Mouse (Mus musculus) adrenal gland, postnatal 25 days (tissue): ENCODE measurements around the gene Znrf2. TPM values are rescaled to one million over a fixed set of nuclear protein-coding genes. Genes with fewer than 3 reads are reported as not detected.
"Not testable (repeated sequence)": the region's sequence is repeated elsewhere in the genome, so short reads cannot be mapped to it uniquely, and the experiment has no call there.

ENCODE experiments used
- DNase-seq: peaks from one replicate; pipeline ENCODE4 v3.0.0; 2021; ENCODE audit warnings: mixed read lengths
- total RNA-seq: library from RNA; stranded (reverse); gene quantifications from 2 replicates; pipeline ENCODE4 v1.2.3, GENCODE M21; 2021

Gene Znrf2
- total RNA-seq, 1 experiment from 2014 or later, result 46.1 TPM

DNA sequence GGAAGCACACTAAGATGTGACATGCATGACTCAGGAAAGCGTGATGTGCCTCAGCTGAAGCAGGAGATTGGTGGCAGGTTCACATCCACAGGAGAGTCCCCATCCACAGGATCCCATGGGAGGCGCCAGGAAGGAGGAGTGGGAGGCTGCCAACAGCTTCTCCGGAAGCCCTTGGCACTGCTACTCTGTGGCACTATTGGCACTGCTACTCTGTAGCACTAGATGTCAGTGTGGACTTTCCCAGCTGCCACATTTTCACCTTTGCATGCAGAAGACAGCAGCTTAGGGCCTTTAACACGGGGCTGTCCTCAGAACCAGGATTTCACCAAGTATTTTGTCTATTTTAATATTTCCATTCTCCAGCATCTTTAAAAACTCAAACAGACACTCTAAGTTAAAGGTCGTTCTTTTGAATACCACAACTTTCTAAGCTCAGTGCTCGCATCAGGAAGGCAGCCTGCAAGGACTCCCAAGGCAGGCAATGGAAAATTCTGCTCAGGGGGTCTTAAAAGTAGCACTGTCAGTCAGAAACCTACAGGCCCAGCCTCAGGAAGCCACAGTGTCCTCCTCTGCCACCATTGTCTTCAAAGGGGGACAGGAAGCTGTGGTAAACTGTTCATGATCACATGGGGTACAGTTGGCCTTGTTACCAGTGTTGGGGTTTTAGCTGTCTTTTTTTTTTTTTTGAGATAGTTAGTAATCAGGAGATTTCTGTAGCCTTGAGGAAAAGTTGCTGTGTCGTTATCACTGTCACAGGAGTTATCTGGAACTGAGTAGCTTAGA lies 7.0 kb upstream of the Znrf2 start:
- peak; percentile 55 for DNase-seq

DNA sequence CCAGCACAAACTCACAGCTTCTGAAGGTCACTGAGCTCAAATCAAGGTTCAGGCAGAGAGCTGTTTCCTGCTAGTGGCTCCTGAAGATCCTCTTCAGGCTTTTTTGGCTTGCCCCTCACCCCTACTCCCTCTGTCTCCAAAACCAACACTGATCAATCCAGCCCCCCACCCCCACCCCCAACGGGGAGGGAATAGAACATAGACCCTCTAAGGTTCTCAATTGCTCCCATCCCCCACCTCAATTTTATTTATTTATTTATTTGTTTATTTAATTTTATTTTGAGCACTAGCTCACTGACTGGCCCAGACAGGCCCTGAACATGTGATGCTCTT lies 6.4 kb upstream of the Znrf2 start:
- no peak for DNase-seq

DNA sequence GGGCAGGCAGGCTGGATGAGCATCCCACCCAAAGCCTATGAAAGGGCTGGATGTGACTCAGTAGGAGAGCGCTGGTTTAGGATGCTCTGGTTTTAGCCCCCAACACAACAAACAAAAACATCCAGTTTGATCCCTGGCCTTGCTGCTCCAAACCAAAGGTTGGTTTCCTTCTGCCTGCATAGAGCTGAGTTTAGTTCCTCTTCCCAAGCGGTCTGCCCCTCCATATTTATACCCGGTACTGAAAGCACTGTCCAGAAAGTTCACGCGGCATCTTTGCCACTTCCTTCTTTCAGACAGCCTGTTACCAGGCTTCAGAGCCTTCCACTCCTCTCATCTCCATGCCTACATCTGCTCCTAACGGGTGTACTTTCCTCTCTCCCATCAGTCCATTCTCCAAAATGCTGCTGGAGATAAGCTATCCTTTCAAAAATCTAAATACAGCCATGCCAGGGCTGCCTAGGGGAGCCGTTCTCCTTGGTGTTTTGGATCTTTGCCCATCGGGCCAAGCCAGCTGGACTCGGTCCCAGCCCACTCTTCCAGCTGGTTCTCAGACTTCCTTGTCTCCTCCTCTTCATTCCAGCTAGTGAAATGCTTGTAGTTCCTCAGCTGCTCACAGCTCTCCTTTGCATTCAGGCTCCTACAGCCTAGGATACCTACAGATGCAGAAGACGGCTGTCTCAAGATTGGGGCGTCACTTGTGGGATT lies 5.0 kb upstream of the Znrf2 start:
- DNase-seq, result peak; percentile 71

DNA sequence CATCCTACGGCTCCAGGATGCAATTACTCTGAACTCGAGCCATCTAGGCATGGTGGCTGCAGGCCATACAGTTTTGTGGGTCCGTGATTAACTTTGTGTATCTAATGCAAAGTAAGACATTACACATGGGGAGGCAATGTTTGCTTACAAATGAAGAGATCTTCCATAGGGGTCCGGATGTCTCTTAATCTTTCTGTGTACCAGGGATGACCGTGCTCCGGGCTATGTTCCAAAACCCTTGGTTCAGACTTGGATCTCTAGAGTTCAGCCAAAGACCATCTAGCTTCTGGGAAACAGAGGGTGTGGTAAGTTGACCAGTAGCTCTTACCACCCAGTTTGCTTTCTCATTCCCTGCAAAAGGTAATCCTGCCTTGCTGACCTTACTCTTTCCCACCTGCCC lies 4.4 kb upstream of the Znrf2 start:
- peak; percentile 21 for DNase-seq

DNA sequence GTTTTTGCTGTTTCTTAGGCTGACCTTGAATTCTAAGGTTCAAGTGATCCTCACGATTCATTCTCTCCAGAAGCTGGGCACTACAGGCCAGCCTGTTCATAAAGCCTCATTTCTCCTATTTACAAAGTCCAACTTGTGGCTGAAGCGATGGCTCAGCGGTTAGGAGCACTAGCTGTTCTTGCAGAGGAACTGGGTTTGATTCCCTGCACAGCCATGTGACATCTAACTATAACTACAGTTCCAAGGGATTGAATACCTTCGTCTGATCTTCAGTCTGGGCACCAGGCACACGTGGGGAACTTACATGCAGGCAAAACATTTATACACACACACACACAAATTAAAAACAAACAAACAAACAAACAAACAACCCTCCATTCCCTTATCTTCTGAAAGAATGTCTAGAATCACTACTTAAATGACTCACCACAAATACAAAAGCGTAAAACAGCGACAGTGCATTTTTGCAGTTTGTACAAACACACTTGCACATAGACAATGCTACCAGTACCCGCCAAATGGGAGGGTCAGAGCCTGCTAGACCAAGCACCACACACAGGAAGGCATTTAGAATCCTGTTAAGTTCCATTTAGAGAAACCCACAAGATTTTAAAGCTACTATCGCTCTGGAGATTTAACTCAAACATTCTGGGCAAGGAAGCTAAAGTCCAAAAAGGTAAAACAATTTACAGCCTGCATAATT lies 1.1 kb upstream of the Znrf2 start:
- DNase-seq, result no peak

DNA sequence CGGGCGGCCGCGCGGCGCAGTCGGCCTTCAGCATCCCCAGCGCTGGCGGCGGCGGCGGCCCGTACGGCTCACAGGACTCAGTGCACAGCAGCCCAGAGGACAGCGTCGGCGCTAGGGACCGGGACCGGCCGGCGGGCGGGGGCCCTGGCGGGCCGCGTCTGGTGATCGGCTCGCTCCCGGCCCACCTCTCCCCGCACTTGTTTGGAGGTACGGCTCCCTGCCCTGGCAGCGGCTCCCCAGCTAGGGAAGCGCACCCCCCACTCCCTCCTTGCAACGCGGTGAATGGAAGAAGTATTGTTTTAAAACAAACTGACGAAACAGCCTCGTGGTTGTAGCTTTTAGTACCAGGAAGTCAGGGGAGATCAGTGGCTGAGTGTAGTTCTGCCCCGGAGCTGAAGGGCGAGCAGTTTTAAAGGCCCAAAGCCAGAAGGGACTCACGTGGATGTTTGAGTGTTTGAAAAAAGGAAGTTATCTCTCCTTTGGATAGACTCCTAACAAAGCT lies 601 bp downstream of the Znrf2 start:
- peak; percentile 52 for DNase-seq

DNA sequence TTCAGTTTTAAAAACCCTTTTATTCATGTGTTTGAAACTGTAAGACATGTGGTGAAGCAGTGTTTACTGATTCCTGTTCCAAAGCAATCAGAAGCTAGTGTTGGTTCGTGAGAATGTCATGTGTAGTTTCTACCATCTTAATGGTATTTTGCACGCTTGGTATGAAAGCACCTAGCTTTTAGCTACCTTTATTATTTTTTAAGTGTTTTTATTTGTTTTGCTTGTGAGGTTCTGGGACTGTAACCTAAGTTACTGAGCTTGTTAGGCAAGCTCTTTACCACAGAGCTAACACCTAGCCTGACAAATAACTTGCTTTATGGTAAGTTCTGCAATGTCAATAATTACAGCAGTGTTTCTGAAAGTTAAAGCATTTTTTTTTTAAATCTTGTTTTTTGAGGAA lies 1.7 kb downstream of the Znrf2 start:
- DNase-seq, result no peak

DNA sequence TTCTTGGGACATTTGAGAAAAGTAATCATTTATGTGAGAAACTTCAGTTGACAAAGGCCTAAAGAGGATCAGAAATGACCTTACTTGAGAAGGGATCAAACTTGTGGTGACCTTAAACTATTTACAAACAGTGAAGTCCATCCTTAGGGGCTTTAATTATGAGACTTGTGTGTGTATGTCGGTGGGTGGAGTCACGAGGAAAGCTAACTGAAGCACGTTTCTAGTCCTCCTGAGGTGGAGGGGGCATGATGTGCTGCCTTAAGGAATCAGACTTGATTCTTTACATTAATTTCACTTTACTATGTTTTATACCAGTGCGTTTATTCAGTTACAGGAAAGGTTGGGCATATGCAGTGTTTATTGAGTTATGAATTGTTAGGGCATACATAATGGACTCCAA lies 2.6 kb downstream of the Znrf2 start:
- no peak for DNase-seq

DNA sequence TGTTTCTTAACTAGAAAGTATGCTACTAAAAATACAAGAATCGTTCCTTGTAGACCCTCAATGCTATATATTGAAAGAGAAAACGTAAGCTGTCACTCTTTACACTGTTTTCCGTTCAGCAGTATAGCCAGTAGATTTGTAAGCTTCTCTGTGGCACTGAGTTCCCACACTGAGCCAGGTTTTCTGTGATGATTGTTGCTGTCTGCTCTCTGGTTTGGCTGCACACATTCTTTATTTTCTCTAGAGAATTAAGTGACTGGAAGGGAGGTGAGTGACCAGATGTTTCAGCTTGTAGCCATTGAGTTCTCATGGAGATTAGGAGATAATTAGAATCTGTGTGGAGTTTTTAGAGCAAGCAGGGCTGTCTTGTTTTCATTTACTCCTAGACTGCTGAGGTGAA lies 3.0 kb downstream of the Znrf2 start:
- DNase-seq, result no peak

DNA sequence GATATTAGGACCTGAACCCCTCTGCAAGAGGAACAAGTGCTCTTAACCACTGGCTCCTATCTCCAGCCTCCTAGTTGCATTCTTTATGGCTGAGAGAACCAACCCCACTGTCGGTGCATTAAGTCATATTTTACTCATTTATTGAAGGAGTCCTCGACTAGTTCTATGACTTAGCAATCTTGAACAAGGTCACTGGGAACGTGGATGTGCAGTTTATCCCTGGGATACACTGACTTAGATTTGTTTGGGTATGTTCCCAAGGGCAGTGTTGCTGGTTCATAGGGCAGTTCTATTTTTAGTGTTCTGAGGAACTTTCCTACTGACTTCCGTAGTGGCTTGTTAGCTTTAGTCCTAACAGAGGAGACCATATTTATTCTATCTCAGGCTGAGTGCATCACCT lies 5.6 kb downstream of the Znrf2 start:
- no peak for DNase-seq

DNA sequence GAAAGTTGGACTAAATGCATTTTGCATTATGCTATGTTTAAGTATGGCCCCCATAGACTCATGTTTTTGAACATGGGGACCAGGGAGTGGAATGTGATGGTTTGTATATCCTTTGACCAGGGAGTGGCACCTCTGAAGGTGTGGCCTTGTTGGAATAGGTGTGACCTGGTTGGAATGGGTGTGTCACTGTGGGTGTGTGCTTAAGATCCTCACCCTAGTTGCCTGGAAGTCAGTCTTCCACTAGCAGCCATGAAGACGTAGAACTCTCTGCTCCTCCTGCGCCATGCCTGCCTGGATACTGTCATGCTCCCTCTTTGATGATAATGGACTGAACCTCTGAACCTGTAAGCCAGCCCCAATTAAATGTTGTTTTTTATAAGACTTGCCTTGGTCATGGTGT lies 7.8 kb downstream of the Znrf2 start:
- DNase-seq, result not testable (repeated sequence)

DNA sequence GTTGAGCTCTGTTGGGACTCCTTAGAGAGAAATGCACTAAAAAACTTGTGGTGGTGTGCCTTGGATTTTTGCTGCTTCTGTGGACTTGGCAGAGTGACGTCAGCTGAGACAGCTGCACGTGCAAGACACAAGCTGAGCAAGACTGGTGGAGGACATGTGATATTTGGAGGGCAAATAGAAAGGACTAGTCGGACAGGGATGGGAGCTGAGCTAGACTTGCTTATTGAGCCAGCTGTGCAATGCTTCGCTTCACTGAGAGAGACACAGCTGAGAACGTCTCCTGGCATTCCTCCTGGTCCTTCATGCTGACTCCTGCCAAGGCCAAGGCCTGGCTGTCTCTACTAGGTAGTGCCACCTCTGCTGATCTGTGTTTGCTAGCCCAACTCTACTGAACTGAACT lies 10.8 kb downstream of the Znrf2 start:
- no peak for DNase-seq

DNA sequence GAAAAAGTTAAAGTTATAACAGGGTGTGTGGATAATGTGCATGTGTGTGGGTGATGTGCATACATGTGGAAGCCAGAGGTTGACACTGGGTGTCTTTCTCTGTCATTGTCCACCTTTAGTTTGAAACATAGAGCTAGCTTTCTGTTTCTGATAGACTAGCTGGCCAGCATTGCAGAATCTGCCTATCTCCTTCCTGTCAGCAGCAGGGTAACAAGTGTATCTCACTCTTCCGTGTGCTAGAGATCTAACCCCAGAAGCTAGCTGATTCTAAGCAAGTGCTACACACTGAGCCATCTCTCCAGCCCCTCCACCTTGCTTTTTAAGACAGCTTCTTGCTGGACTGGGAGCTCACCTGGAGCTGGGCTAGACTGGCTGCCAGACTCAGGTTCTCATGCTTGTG lies 11.6 kb downstream of the Znrf2 start:
- DNase-seq, result no peak

DNA sequence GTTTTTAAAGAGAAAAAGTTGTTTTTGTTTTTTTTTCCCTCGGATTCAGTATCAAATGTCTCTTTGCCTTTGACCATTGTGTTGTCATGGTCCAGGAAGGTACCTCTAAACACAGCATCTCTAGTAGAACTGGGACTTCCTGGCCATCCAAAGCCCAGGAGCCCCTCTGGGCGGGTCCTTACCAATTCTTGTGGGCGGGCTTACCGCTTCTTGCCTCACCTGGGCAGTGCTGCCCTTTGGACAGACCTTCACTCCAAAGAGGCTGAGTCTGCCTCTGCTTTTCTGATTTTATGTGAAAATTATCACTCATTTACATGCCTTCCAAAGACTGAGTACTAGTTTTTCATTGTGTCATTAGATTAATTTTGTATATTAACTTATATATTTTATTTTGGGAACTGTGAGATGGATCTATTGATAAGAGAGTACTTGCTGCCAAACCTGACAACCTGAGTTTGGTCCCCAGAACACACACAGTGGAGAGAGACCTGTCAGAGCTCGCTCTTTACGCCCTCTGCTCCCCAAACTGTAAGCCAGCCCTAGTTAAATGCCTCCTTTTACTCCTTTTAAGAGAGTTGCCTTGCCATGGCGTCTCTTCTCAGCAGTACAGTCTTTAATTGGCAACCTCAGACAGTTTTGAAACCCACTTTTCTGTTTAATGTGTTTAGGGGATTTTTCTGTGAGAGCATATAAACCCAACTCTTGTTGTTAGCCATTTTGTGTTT lies 13.5 kb downstream of the Znrf2 start:
- DNase-seq, result no peak

DNA sequence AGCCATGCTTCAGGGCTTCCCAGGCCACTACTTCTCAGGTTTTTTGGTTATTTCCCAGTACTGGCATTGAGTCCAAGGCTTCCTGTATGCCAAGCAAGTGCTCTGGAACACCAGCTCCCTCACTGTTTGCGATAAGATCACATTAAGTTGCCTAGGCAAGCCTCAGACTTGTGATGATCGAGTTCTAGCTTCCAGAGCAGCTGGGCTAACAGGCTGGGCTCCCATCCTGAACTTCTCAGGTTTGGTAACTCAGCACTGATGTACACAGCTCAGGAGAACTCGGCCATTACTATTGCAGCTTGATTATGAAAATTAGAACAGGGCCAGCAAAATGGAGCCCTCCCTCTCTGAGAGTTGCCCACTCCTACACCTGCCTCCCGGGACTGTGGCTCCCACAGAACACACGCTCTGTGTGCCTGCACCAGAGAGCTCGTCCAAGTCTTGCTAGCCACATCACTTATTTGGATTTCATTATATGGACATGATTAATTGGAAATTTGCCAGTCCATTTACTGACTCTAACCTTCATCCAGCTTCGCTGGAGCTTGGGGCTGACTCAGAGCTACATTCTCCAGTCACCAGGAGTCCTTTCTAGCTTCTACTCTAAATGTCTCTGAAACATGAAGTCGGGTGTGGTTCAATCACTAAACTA lies 14.5 kb downstream of the Znrf2 start:
- no peak for DNase-seq

DNA sequence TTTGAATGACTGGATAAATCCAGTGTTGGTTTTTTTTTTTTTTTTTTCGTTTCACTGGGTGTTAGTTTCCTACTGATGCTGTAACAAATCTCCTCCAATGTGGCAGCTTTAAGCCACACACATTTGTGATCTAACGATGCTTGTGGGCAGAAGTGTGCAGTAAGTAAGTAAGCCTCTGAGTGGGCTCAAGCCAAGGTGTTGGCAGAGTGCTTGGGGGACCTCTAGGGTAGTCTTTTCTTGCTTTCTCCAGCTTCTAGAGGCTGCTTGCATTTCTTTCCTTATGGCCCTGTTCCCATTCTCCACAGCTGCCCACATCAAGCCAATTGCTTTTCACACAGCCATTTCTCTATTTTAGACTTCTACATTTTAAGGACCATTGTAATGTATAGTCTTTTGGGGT lies 16.7 kb downstream of the Znrf2 start:
- DNase-seq, result no peak

DNA sequence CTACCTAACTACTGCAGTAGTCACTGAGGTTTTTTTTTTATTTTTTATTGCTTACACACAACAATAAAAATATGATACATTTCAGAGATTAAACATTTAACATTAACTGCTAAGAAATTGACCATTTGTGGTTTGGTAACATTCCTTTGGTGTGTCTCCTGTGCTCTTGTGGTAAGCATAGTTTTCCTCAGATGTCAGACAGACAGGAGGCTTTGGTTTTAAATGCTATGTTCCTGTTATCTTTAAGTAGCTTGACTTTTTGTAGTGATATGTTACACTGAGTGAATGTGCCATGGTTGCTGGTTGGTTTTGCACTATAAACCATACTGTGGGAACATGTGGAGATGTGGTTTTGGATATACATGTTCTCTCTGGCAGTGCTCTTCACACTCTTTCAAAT lies 19.9 kb downstream of the Znrf2 start:
- DNase-seq, result no peak

DNA sequence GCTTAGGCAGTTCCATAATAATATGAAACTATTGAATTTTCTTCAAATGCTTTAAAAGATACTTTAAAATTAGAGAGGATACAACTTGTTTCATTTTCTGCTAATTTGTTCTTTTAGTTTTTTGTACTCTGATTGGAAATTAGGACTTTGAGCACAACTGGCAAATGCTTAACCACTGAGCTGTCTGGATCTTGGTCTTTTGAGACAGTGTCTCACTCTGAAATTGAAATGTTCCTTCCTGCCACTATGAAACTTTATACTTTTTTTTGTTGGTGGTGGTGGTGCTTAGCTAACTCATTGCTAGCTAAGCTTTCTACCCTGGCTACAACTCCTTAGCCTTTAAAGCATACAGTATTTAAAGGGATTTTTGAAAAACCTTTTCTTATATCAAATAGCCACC lies 24.7 kb downstream of the Znrf2 start:
- DNase-seq, result no peak

DNA sequence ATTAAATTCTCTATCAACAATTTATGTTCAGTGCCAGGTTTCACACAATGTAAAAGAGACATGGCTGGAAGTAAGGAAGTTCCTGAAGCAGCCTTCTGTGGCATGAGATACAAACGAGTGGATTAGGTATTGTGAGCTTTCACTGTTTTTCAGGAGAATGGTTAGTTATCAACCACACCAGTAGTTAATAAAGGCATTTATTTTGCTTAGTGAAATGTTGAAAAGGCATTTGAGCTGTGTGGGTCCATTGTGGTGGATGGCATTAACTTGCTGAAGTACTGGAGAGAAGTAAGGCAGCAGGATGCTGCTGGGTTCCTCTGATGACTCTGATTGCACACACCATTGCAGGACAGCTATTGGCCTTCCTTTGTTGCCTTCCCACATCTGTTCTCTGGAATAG lies 25.3 kb downstream of the Znrf2 start:
- no peak for DNase-seq

DNA sequence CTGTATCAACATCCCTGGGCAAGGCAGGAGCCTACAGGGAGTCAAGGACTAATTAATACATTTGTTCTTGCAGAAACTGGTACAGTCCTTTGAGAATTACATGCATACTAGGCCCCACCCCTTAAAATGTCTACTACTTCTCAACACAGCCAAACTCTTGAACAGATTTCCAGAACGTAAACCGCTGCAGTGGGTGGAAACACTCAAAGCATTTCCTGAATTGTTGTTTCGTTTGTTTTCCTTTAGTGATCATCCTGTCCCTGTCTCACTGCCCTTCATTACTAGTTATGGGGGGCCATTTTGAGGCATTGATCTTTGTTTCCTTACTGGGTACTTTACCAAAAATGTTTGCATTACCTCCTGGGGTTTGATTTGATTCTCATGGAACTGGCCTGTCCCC lies 31.8 kb downstream of the Znrf2 start:
- DNase-seq, result no peak

DNA sequence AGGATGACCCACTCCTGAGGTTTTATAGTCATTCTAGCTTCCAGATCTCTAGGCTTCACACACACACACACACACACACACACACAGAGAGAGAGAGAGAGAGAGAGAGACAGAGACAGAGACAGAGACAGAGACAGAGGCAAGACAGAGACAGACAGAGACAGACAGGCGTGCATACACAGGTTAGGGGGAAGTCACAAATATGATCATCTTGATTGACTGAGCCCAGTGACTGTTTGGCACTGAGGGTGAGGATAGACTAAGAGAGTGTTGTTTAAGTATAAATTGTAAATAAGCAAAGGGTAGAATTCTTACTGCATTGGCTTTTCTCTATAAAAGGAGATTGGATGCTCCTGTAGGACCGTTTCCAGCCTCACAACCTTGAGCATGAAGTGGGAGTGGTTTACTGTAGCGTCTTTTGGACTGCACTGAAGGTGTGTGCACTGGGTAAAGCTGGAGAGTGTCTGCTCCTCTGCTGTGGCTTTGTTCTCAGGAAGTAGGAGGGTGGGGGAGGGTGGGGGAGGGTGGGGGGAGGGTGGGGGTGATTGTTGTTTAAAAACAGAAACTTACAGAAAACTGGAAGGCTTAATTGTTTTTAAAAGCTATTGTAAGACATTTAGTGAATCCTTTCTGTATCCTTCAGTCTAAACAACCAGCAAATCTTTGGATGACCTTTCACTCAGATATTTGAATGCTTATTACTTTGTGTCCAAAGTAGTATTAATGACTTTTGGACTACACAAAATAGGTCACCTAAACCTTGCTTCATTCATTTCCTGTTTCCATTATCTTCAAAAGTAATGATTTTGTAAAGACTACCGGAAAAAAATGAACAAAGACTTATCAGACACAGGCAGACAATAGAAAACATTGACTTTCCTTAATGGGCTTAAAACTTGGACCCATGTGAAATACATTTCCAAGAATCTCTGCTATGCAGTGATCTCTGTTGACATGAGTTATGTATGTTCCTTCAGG lies 32.8 kb downstream of the Znrf2 start:
- DNase-seq, result no peak
